Mouse (Mus musculus) midbrain, embryonic 15.5 days (tissue): ENCODE results near the gene Dnajb4. TPM values are rescaled to one million over a fixed set of nuclear protein-coding genes. Genes with fewer than 3 reads are reported as not detected.

ENCODE experiments used
- ATAC-seq: fragments of 200-750 bp; cut with Nextera tagmentation; replicated peaks from 2 replicates; pipeline ENCODE4 v1.8.0; 2017; ENCODE audit warnings: moderate TSS enrichment
- H3K27ac ChIP-seq: fragments of 300-500 bp; sonication (generic); 2 replicates; pipeline ENCODE4 v1.5.1; 2015; ENCODE audit warnings: mild to moderate bottlenecking, inconsistent platforms
- H3K27me3 ChIP-seq: fragments of 300-500 bp; sonication (generic); replicated peaks from 2 replicates; pipeline ENCODE4 v1.6.1; 2015; ENCODE audit warnings: inconsistent platforms
- H3K36me3 ChIP-seq: fragments of 300-500 bp; sonication (generic); replicated peaks from 2 replicates; pipeline ENCODE4 v1.6.1; 2015; ENCODE audit warnings: inconsistent platforms
- H3K4me1 ChIP-seq: fragments of 300-500 bp; sonication (generic); 2 replicates; pipeline ENCODE4 v1.6.1; 2015; ENCODE audit warnings: inconsistent platforms
- H3K4me2 ChIP-seq: fragments of 300-500 bp; sonication (generic); 2 replicates; pipeline ENCODE4 v1.6.1; 2015; ENCODE audit warnings: inconsistent platforms, mild to moderate bottlenecking, moderate library complexity
- H3K4me3 ChIP-seq: fragments of 300-500 bp; sonication (generic); 2 replicates; pipeline ENCODE4 v1.5.1; 2015; ENCODE audit warnings: mild to moderate bottlenecking, inconsistent platforms
- H3K9ac ChIP-seq: fragments of 300-500 bp; sonication (generic); 2 replicates; pipeline ENCODE4 v1.6.1; 2015; ENCODE audit warnings: mild to moderate bottlenecking, inconsistent platforms
- H3K9me3 ChIP-seq: fragments of 300-500 bp; sonication (generic); 2 replicates; pipeline ENCODE4 v1.6.1; 2016; ENCODE audit warnings: inconsistent platforms
- WGBS: fragments of 180-500 bp; shearing (Covaris S2); methylation state at CpG from one replicate; pipeline ENCODE4 v1.1.7; 2015; ENCODE audit warnings: mixed read lengths; 5-methylcytosine and 5-hydroxymethylcytosine counted together
- polyA plus RNA-seq: library from polyadenylated mRNA; unstranded; fragments of >200 nt; fragmentation: Nextera tagmentation; extraction: Ambion mirVana; gene quantifications from 2 replicates; pipeline ENCODE4 v1.2.1, GENCODE M21; 2015

The Dnajb4 gene
- polyA plus RNA-seq, 1 experiment from 2014 or later: 41.0 TPM

- H3K9ac ChIP-seq: no peak overlapping the region
- peaks cover 23% of the 10 kb centered on the region; the same call in 1 of the 2 replicates for H3K36me3 ChIP-seq
- no peak overlapping the region for H3K4me2 ChIP-seq
- H3K4me3 ChIP-seq: no peak overlapping the region
- H3K27me3 ChIP-seq: no peaks in the 10 kb centered on the region
- no peaks in the 10 kb centered on the region for H3K4me1 ChIP-seq
- ATAC-seq: no peak
- H3K9me3 ChIP-seq: no peaks in the 10 kb centered on the region
- WGBS: 60% methylated on average over 6 of the region's 6 CpGs
- no peak overlapping the region for H3K27ac ChIP-seq
Measured at GRCm38 (mm10) chr3:152231333-152232100, 21.4 kb upstream of the Dnajb4 start.

- Histone ChIP-seq H3K9me3 (no peaks in the 10 kb centered on the region), H3K4me1 (no peaks in the 10 kb centered on the region), H3K27ac (no peak overlapping the region), H3K36me3 (peaks cover 39% of the 10 kb centered on the region), H3K4me3 (no peak overlapping the region), H3K27me3 (no peaks in the 10 kb centered on the region), H3K4me2 (no peak overlapping the region), H3K9ac (no peak overlapping the region)
- ATAC-seq: no peak
- 94% methylated on average over 5 of the region's 5 CpGs for WGBS
Measured at GRCm38 (mm10) chr3:152229271-152229670, 19.2 kb upstream of the Dnajb4 start.

GRCm38 (mm10) chr3:152228843-152229242 is 18.7 kb upstream of the Dnajb4 start:
- no peaks in the 10 kb centered on the region for H3K4me1 ChIP-seq
- no peak overlapping the region for H3K4me3 ChIP-seq
- no peak overlapping the region for H3K9ac ChIP-seq
- no peak overlapping the region for H3K4me2 ChIP-seq
- H3K9me3 ChIP-seq: no peaks in the 10 kb centered on the region
- H3K27me3 ChIP-seq: no peaks in the 10 kb centered on the region
- ATAC-seq: no peak
- peaks cover 44% of the 10 kb centered on the region for H3K36me3 ChIP-seq
- no peak overlapping the region for H3K27ac ChIP-seq
- WGBS: 94% methylated on average over 7 of the region's 7 CpGs

- Histone ChIP-seq H3K4me2 (no peak overlapping the region), H3K4me3 (no peak overlapping the region), H3K9me3 (no peaks in the 10 kb centered on the region), H3K4me1 (no peaks in the 10 kb centered on the region), H3K9ac (no peak overlapping the region), H3K27ac (no peak overlapping the region), H3K36me3 (peaks cover 58% of the 10 kb centered on the region), H3K27me3 (no peaks in the 10 kb centered on the region)
- 95% methylated on average over 7 of the region's 7 CpGs for WGBS
- ATAC-seq: no peak
Measured at GRCm38 (mm10) chr3:152225906-152226305, 15.8 kb upstream of the Dnajb4 start.

GRCm38 (mm10) chr3:152224918-152225317 is 14.8 kb upstream of the Dnajb4 start:
- no peak for ATAC-seq

GRCm38 (mm10) chr3:152213416-152213815 is 3.3 kb upstream of the Dnajb4 start:
- 44% methylated on average over 3 of the region's 3 CpGs for WGBS
- ATAC-seq: no peak
- H3K9ac ChIP-seq: 0 out of 2 replicates have a peak overlapping the region, but pooled peaks have one; percentile 14

More at GRCm38 (mm10) chr3:152224918-152225317, 14.8 kb upstream of the Dnajb4 start:
- no peak overlapping the region for H3K27ac ChIP-seq
- H3K36me3 ChIP-seq: peaks cover 65% of the 10 kb centered on the region
- H3K4me1 ChIP-seq: no peaks in the 10 kb centered on the region
- no peaks in the 10 kb centered on the region for H3K9me3 ChIP-seq
- no peaks in the 10 kb centered on the region for H3K27me3 ChIP-seq
- no peak overlapping the region for H3K9ac ChIP-seq
- H3K4me2 ChIP-seq: no peak overlapping the region
- H3K4me3 ChIP-seq: no peak overlapping the region

GRCm38 (mm10) chr3:152211731-152212279 is 1.7 kb upstream of the Dnajb4 start:
- H3K4me1 ChIP-seq: peaks cover 34% of the 10 kb centered on the region

More at GRCm38 (mm10) chr3:152213416-152213815, 3.3 kb upstream of the Dnajb4 start:
- Histone ChIP-seq H3K4me3 (peak overlapping the region; percentile 65), H3K27me3 (no peaks in the 10 kb centered on the region), H3K9me3 (no peaks in the 10 kb centered on the region), H3K4me2 (peak overlapping the region; percentile 89), H3K36me3 (peaks cover 16% of the 10 kb centered on the region; the same call in 1 of the 2 replicates), H3K27ac (no peak overlapping the region), H3K4me1 (peaks cover 31% of the 10 kb centered on the region)

GRCm38 (mm10) chr3:152210728-152211391 is 758 bp upstream of the Dnajb4 start:
- under 1% methylated on average over 67 of the region's 68 CpGs for WGBS
- peak overlapping the region; percentile 65 for H3K4me3 ChIP-seq

More at GRCm38 (mm10) chr3:152211731-152212279, 1.7 kb upstream of the Dnajb4 start:
- H3K36me3 ChIP-seq: 0 out of 2 replicates have a peak, but pooled peaks cover 4% of the 10 kb centered on the region
- 31% methylated on average over 7 of the region's 7 CpGs for WGBS
- H3K9me3 ChIP-seq: no peaks in the 10 kb centered on the region
- H3K27ac ChIP-seq: peak overlapping the region; percentile 99; the same call in 1 of the 2 replicates
- peak overlapping the region; percentile 65 for H3K4me3 ChIP-seq
- peak overlapping the region; percentile 89 for H3K4me2 ChIP-seq
- ATAC-seq: no peak
- peak overlapping the region; percentile 100 for H3K9ac ChIP-seq
- no peaks in the 10 kb centered on the region for H3K27me3 ChIP-seq

GRCm38 (mm10) chr3:152209177-152209966 is 730 bp downstream of the Dnajb4 start:
- Histone ChIP-seq H3K4me3 (peak overlapping the region; percentile 65), H3K9me3 (no peaks in the 10 kb centered on the region), H3K27ac (peak overlapping the region; percentile 99), H3K4me1 (peaks cover 31% of the 10 kb centered on the region), H3K9ac (peak overlapping the region; percentile 100), H3K27me3 (no peaks in the 10 kb centered on the region), H3K36me3 (no peaks in the 10 kb centered on the region), H3K4me2 (peak overlapping the region; percentile 58)
- peak; percentile 64 for ATAC-seq
- 6% methylated on average over 25 of the region's 25 CpGs for WGBS

More at GRCm38 (mm10) chr3:152210728-152211391, 758 bp upstream of the Dnajb4 start:
- peak overlapping the region; percentile 99 for H3K27ac ChIP-seq
- peak overlapping the region; percentile 89 for H3K4me2 ChIP-seq
- ATAC-seq: peak; percentile 70
- no peaks in the 10 kb centered on the region for H3K9me3 ChIP-seq
- peak overlapping the region; percentile 100 for H3K9ac ChIP-seq
- no peaks in the 10 kb centered on the region for H3K27me3 ChIP-seq
- peaks cover 34% of the 10 kb centered on the region for H3K4me1 ChIP-seq
- H3K36me3 ChIP-seq: no peaks in the 10 kb centered on the region

GRCm38 (mm10) chr3:152208096-152208885 is 1.8 kb downstream of the Dnajb4 start:
- peak overlapping the region; percentile 58; the same call in 1 of the 2 replicates for H3K4me2 ChIP-seq
- H3K4me1 ChIP-seq: peaks cover 28% of the 10 kb centered on the region
- peak overlapping the region; percentile 65; the same call in 1 of the 2 replicates for H3K4me3 ChIP-seq
- ATAC-seq: no peak
- no peaks in the 10 kb centered on the region for H3K27me3 ChIP-seq
- no peak overlapping the region for H3K27ac ChIP-seq
- no peak overlapping the region for H3K9ac ChIP-seq
- WGBS: 91% methylated on average over 7 of the region's 7 CpGs
- H3K36me3 ChIP-seq: no peaks in the 10 kb centered on the region
- no peaks in the 10 kb centered on the region for H3K9me3 ChIP-seq

GRCm38 (mm10) chr3:152207156-152207555 is 2.9 kb downstream of the Dnajb4 start:
- H3K4me2 ChIP-seq: no peak overlapping the region
- peaks cover 17% of the 10 kb centered on the region for H3K4me1 ChIP-seq

More at GRCm38 (mm10) chr3:152207156-152207555, 2.9 kb downstream of the Dnajb4 start:
- H3K4me3 ChIP-seq: no peak overlapping the region
- WGBS: 97% methylated on average over 4 of the region's 4 CpGs
- H3K36me3 ChIP-seq: no peaks in the 10 kb centered on the region
- no peak for ATAC-seq
- no peaks in the 10 kb centered on the region for H3K27me3 ChIP-seq
- H3K9ac ChIP-seq: no peak overlapping the region
- H3K9me3 ChIP-seq: no peaks in the 10 kb centered on the region
- no peak overlapping the region for H3K27ac ChIP-seq
